Mouse (Mus musculus): ENCODE data around the gene Fam174b. TPM values are rescaled to one million over a fixed set of nuclear protein-coding genes. Genes with fewer than 3 reads are reported as not detected.

The Fam174b gene
- 12.8 and 20.0 TPM in 2 replicates for polyA plus RNA-seq (2016; fragmentation: Nextera tagmentation; extraction: Ambion mirVana)

DNA sequence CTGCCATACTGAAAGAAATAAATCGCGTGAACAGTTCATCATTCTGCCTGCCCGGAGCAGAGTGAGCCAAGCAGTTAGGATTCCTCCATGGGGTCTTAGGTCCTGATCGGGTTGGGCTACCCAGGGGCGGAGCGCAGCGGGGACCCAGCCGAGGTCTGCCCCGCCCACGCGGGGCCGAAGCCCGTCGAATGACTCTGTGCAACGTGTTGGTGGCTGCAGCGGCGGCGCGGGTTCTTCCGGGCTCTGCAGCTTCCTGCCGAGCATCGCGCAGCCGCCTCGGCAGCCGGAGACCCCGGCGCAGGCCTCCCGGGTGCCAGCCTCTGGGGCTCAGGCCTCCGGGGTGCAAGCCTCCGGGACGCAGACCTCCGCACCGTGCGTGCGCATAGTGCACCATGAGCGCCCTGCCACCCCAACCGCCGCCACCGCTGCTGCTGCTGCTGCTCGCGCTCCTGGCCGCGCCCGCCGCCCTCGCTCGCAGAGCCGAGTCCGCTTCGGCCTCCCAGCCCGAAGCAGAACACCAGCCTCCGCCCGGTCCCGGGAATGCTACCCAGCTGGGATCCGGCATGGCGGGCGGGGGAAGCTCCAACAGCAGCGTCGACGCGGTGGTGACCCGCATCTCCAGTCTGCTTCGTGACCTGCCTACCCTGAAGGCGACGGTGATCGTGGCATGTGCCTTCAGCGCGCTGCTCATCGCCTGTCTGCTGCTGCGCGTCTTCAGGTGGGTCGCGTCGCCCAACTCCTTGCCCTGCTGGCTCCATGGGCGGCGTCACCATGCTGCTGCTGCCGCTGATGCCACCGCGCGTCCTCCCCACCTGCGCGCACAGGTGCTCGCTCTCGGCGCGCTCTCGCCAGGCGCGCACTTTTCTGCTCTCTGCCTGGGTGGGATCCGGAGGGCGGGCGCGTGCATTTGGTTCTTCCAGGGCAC lies at the start of gene Fam174b:
TSS of gene Fam174b (plus strand) at position 192 of the 925 bp plus-strand sequence.
- peak within 1 kb of the TSS; percentile 75 for H3K4me3 ChIP-seq

DNA sequence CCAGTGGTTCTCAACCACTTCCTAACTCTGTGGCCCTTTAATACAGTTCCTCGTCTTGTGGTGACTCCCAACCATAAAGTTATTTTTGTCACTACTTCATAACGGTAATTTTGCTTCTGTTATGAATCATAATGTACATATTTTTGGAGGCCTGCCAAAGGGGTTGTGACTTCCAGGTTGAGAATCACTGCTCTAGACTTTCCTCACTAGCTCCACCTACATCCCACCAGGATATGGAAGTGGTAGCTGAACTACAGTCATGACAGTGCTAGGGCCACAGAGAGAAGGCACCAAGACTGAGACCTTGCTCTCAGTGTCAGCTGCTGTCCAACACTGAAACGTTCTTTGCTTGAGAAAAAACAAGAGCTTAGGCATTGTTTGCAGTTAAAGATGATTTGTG lies 43.0 kb upstream of the Fam174b start:
- no peak for DNase-seq (ENCODE audit: low spot score)
- 89% methylated on average over 3 of the region's 3 CpGs for WGBS
- H3K36me3 ChIP-seq = no peaks in the 10 kb centered on the region
- H3K27me3 ChIP-seq (ENCODE audit: low read depth, poor library complexity, severe bottlenecking) = no peaks in the 10 kb centered on the region
- no peak overlapping the region for H3K4me3 ChIP-seq
- H3K4me1 ChIP-seq = no peaks in the 10 kb centered on the region
- no peaks in the 10 kb centered on the region for H3K9me3 ChIP-seq (replicated peaks)
- no peak overlapping the region for H3K27ac ChIP-seq

More for the DNA sequence above, at the start of gene Fam174b:
- Histone ChIP-seq H3K27ac (peak within 1 kb of the TSS; percentile 84), H3K36me3 (no peaks in the 10 kb centered on the region), H3K27me3 (ENCODE audit: low read depth, poor library complexity, severe bottlenecking) (peaks cover 40% of the 10 kb centered on the region), H3K4me1 (peaks cover 28% of the 10 kb centered on the region), H3K9me3 (replicated peaks) (no peaks in the 10 kb centered on the region)
- 1% methylated on average over 94 of the region's 94 CpGs for WGBS
- peak; percentile 81 for DNase-seq (ENCODE audit: low spot score)

DNA sequence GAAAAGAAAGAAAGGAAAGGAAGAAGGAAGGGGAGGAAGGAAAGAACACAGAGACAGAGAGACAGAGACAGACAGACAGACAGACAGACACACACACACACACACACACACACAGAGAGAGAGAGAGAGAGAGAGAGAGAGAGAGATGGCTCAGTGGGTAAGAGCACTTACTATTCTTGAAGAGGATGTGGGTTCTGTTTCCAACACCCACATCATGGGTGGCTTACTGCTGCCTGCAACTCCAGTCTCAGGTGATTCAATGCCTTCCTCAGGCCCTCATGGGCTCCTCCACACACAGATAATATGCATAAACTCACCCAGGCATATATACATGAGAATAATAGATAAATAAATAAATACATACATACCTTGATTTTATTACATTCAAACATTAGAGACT lies 35.8 kb upstream of the Fam174b start:
- Histone ChIP-seq H3K27me3 (ENCODE audit: low read depth, poor library complexity, severe bottlenecking) (no peaks in the 10 kb centered on the region), H3K9me3 (replicated peaks) (no peaks in the 10 kb centered on the region), H3K27ac (no peak overlapping the region), H3K4me1 (no peaks in the 10 kb centered on the region), H3K36me3 (no peaks in the 10 kb centered on the region), H3K4me3 (no peak overlapping the region)
- no peak for DNase-seq (ENCODE audit: low spot score)

DNA sequence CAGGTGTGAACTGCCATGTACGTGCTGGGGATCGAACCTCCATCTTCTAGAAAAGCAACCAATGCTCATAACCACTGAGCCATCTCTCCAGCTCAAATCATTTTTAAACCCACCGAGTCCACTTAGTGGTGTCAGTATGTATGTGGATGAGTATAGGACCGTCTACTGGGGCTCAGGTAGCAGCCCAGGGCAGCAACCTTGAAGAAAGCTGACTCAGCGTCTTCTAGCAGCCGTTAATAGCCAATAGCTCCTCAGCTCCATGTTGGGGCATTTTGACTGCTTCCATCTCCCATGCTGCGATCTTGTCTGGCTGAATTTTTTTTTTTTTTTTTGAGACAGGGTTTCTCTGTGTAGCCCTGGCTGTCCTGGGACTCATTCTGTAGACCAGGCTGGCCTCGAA lies 26.6 kb upstream of the Fam174b start:
- no peak for DNase-seq (ENCODE audit: low spot score)
- Histone ChIP-seq H3K9me3 (replicated peaks) (no peaks in the 10 kb centered on the region), H3K27ac (no peak overlapping the region), H3K4me1 (peaks cover 13% of the 10 kb centered on the region), H3K27me3 (ENCODE audit: low read depth, poor library complexity, severe bottlenecking) (no peaks in the 10 kb centered on the region), H3K4me3 (no peak overlapping the region), H3K36me3 (no peaks in the 10 kb centered on the region)
- 93% methylated on average over 8 of the region's 8 CpGs for WGBS

DNA sequence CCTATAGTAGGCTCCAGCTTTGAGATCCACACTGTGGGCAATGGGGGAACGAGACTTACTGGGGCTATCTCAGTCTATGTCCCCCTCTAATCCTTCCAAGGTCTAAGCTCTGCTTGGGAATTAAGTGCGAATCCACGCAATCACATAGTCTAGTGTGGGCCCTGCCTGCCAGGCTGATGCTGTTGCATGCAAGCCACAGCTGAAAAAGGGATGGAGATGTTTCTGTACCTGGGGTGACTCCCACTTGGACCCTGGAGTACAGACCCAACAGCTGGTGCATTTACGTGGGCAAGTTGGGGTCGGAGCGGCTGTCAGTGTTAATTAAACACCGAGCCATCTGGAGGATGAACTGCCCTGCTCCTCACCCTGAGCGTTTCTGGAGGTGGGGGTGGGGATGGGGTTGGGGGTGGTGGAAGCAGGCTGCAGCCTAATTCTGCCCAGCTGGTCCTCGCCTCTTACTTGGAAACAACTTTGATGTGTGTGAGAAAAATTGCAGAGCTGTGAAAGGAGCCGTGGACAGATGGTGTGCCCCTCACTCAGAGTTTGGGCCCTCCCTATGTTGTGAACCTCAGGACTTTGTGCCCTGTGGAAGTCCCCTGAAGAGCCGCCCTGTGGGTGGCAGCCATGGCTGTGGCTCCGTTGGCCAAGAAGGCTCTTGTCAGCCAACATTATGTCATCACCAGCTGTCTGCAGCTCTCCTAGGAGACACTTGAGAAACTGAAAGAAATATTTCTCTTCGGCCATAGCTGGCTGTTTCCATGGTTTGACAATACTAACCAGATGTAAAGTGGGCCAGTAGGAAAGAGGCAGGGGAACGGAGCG lies 24.0 kb upstream of the Fam174b start:
- peak overlapping the region; percentile 19 for H3K4me3 ChIP-seq
- H3K9me3 ChIP-seq (replicated peaks) = no peaks in the 10 kb centered on the region
- no peaks in the 10 kb centered on the region for H3K27me3 ChIP-seq (ENCODE audit: low read depth, poor library complexity, severe bottlenecking)
- peaks cover 13% of the 10 kb centered on the region for H3K4me1 ChIP-seq
- H3K27ac ChIP-seq = peak overlapping the region; percentile 47; the same call in 1 of the 2 replicates
- peak; percentile 61 for DNase-seq (ENCODE audit: low spot score)
- no peaks in the 10 kb centered on the region for H3K36me3 ChIP-seq
- 37% methylated on average over 15 of the region's 15 CpGs for WGBS

DNA sequence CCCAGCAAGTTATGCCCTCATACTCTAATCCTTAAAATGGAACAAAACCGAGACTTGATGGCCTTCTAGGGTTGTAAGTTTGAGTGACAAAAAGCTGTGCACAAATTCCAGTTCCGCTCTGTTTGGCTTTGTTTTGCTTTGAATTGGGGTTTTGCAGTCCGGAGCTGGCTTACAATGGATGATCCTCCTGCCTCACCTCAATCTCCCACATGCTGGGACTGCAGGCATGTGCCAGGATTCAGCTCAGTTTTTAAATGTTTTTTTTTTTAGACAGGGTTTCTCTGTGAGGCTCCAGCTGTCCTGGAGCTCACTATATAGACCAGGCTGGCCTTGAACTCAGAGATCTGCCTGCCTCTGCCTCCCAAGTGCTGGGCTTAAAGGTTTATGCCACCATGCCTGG lies 23.3 kb upstream of the Fam174b start:
- 93% methylated on average over 3 of the region's 3 CpGs for WGBS
- Histone ChIP-seq H3K27ac (0 out of 2 replicates have a peak overlapping the region, but pooled peaks have one; percentile 47), H3K36me3 (no peaks in the 10 kb centered on the region), H3K9me3 (replicated peaks) (no peaks in the 10 kb centered on the region), H3K4me1 (peaks cover 13% of the 10 kb centered on the region), H3K27me3 (ENCODE audit: low read depth, poor library complexity, severe bottlenecking) (no peaks in the 10 kb centered on the region), H3K4me3 (peak overlapping the region; percentile 19; the same call in 1 of the 2 replicates)
- no peak for DNase-seq (ENCODE audit: low spot score)

DNA sequence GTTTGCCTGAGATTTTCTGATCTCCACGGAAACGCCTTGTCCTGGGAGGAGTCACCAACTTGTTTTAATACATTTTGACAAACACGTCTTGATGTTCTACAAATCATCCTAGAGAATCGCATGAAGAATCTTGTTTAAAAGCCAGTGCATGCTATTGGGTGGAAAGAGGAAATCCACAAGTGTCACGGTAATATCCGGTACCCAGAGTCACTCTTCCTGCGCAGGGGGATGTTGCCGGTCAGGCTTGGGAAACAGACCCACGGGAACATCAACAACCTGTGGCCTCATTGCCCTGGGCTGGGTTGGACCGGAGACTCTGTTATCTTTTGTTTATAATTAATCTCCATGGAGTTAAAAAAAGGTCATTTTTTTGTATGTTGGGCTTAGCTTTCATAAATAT lies 22.1 kb upstream of the Fam174b start:
- H3K4me1 ChIP-seq = peaks cover 13% of the 10 kb centered on the region
- no peaks in the 10 kb centered on the region for H3K9me3 ChIP-seq (replicated peaks)
- no peak overlapping the region for H3K4me3 ChIP-seq
- H3K27me3 ChIP-seq (ENCODE audit: low read depth, poor library complexity, severe bottlenecking) = no peaks in the 10 kb centered on the region
- no peak for DNase-seq (ENCODE audit: low spot score)
- no peak overlapping the region for H3K27ac ChIP-seq
- no peaks in the 10 kb centered on the region for H3K36me3 ChIP-seq
- WGBS = 84% methylated on average over 10 of the region's 10 CpGs

DNA sequence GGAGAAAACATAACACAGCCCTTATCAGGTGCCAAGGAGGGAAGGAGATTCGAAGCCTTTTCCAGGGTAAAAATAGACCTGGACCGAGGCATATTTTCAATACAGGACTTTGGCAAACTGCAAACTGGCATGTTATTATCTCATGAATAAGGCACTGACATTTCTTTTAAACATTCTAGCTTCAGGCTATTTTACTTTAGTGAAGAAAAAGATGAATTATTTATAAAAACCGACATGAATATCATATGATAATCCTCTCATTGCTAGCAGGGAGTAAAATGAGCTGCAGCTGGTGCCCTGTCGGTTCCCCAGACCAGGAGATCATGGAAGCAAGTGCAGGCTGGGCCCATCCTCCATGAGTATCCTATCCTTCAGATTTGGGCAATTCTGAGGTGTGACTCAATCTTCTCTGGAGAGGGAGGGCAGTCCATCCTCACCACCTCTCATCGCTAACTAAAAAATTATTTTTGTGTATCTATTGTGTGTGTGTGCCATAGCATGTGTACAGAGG lies 21.6 kb upstream of the Fam174b start:
- no peak overlapping the region for H3K27ac ChIP-seq
- no peaks in the 10 kb centered on the region for H3K27me3 ChIP-seq (ENCODE audit: low read depth, poor library complexity, severe bottlenecking)
- H3K9me3 ChIP-seq (replicated peaks) = no peaks in the 10 kb centered on the region
- peaks cover 13% of the 10 kb centered on the region for H3K4me1 ChIP-seq
- 79% methylated on average over 5 of the region's 5 CpGs for WGBS
- no peaks in the 10 kb centered on the region for H3K36me3 ChIP-seq
- DNase-seq (ENCODE audit: low spot score) = no peak
- H3K4me3 ChIP-seq = no peak overlapping the region

DNA sequence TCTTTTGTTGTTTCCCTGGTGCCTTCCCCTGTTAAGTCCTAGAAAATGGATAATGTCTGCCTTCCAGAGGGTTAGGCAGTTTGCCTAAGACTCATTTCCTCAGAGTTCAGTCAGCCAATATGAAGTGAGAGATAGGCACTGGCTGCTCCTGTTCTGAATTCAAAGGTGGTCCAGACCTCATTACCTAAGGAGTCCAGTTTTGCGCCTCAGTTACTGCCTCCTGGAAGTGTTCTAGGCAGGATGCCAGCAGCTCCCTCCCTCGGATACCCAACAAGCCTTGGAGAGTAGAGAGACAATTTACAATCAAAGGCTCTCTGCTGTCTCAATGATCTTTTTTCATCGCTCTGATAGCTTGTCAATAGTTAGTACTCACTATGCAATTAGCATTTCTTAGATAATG lies 19.1 kb upstream of the Fam174b start:
- DNase-seq (ENCODE audit: low spot score) = no peak
- WGBS = 87% methylated on average over 3 of the region's 3 CpGs
- Histone ChIP-seq H3K4me1 (peaks cover 8% of the 10 kb centered on the region), H3K9me3 (replicated peaks) (no peaks in the 10 kb centered on the region), H3K4me3 (no peak overlapping the region), H3K36me3 (no peaks in the 10 kb centered on the region), H3K27ac (no peak overlapping the region), H3K27me3 (ENCODE audit: low read depth, poor library complexity, severe bottlenecking) (no peaks in the 10 kb centered on the region)

DNA sequence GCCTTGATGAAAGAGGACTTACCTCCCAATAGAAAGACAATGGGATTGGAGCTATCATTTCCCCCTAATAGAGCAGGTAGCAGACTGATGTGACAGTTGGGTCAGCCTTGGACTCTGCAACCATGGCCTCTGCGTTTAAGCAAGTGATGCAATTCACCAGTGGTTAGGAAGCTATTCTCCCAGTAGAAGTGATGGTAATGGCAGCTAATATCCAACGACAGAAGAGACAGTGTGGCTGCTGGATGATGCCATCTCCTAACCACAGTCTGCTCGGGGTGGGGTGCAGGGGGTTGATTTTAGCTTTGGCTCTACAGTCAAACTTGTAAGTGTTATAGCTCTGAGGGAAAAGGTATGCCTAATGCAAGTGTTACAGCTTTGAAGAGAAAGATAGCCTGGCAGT lies 18.3 kb upstream of the Fam174b start:
- no peak overlapping the region for H3K4me3 ChIP-seq
- WGBS = 80% methylated on average over 3 of the region's 3 CpGs
- DNase-seq (ENCODE audit: low spot score) = no peak
- H3K27ac ChIP-seq = no peak overlapping the region
- H3K27me3 ChIP-seq (ENCODE audit: low read depth, poor library complexity, severe bottlenecking) = no peaks in the 10 kb centered on the region
- H3K36me3 ChIP-seq = no peaks in the 10 kb centered on the region
- peaks cover under 1% of the 10 kb centered on the region for H3K4me1 ChIP-seq
- H3K9me3 ChIP-seq (replicated peaks) = no peaks in the 10 kb centered on the region

DNA sequence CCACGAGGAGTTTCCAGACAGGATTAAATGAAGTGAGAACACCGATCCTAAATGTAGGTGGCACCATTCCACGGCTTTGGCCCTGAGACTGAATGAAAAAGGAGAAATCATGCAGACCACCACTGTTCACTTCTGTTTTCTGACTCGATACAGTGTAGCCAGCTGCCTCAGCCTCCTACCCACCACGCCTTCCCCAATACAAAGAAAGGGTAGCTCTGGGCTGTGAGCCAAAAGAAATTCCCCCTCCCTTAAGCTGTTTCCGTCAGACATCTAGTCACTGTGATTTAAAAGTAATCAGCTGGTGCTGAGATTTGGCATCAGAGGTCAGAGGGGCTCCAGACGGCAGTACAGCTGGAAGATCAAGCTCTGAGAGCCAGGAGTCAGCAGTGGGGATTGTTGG lies 10.2 kb upstream of the Fam174b start:
- Histone ChIP-seq H3K27me3 (ENCODE audit: low read depth, poor library complexity, severe bottlenecking) (no peaks in the 10 kb centered on the region), H3K4me3 (no peak overlapping the region), H3K36me3 (no peaks in the 10 kb centered on the region), H3K4me1 (peaks cover 4% of the 10 kb centered on the region; the same call in 1 of the 2 replicates), H3K9me3 (replicated peaks) (no peaks in the 10 kb centered on the region), H3K27ac (no peak overlapping the region)
- DNase-seq (ENCODE audit: low spot score) = no peak
- WGBS = 74% methylated on average over 7 of the region's 7 CpGs

DNA sequence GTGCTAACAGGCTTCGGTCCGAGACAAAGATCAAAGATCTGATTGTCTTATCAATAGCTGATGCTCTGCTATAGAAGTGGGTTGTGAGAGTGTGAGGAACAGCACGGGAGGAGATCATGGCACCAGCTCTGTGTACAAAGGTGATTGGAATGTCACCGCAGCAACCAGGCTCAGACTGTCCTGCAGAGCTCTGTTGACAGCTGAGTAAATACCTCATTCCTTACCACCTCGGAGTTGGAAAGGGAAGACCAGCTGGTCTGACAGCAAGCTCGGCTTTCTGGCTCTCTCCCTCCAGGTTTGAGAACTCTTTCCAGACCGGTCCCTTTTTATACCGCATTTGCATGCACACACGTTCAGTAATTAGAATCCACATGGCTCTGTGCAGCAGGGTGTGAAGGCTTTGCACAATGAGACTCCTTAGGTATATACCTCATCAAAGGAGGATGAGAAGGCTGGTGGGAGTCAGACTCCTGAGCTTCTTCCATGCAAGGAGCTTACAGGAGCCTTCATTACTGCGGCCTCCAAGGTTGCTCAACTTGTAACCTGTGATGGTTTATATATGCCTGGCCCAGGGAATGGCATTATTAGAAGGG lies 9.6 kb upstream of the Fam174b start:
- DNase-seq (ENCODE audit: low spot score) = no peak

More for the DNA sequence above, 9.6 kb upstream of the Fam174b start:
- Histone ChIP-seq H3K27me3 (ENCODE audit: low read depth, poor library complexity, severe bottlenecking) (no peaks in the 10 kb centered on the region), H3K9me3 (replicated peaks) (no peaks in the 10 kb centered on the region), H3K36me3 (no peaks in the 10 kb centered on the region), H3K27ac (no peak overlapping the region), H3K4me3 (no peak overlapping the region), H3K4me1 (peaks cover 4% of the 10 kb centered on the region; the same call in 1 of the 2 replicates)
- 69% methylated on average over 10 of the region's 10 CpGs for WGBS
